Mouse (Mus musculus) right cerebral cortex, postnatal 14 days (tissue): Measurements from ENCODE around the gene Magea4.

Source experiments
- DNase-seq: peaks from one replicate; pipeline ENCODE4 v3.0.0; 2022

Gene Magea4

DNA sequence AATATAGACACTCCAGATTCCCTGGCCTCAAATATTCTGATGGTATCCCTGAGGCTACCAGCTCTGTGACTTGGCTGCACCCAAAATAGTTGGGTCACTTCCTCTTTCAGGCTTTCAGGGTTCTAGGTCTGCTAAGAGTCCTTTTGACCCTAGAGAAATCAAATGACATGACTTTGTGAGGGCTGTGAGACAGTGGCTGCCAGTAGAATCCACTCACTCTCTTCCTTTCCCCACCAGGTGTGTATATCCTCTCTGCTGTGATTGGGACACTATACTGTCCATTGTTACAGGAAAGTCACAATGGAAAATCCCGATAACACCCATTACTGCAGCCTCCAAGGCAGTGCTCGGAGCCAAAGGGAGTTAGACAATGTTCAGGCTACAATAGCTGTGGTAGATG lies at the start of gene Magea4:
Gene Magea4, plus strand, starts transcription at position 301 of the 400 bp plus-strand sequence.
- no peak for DNase-seq

DNA sequence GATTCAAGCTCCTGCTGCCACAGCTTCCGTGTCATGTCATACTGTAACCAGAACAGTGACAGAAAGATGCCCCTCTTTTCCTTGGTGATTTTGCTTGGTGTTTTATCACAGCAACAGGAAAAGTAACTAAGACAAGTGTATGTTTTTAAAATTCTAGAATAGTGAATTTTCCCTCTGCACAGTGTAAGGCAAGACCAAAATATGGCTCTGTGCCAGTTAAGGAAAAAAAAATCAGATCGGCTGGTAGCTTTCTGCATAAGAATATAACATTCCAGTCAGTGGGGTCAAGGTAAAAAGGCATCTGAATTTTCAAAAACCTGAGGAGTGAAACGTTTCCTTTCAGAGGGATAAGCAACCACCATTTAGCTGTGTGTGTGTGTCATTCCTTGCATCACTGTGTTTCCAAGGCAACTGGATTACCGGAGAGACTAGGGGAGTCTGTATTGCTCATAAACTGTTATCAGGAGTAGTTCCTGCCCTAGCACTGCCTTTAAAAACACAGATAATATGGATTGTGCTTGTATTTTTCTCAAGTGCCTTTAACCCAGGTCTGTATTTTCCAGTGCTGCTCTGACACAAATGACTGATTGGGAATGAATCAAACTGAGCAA lies 18.8 kb upstream of the Magea4 start:
- no peak for DNase-seq

DNA sequence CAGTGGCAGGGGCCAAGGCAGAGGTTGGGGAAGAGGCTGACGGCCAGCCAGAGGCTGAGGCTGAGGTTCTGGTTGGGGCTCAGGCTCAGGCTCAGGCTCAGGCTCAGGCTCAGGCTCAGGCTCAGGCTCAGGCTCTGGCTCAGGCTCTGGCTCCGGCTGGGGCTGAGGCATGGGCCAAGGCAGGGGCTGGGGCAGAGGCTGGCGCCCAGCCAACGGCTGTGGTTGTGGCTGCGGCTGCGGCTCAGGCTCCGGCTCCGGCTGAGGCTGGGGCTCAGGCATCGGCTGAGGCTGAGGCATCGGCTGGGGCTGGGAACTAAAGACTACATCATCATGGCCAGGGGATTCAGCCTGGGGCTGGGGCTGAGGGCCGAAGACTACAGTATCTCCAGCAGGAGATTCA lies 48.8 kb downstream of the Magea4 start:
- DNase-seq = no peak
